Mouse (Mus musculus): ENCODE results near the gene Supt3.

Supt3 gene

DNA sequence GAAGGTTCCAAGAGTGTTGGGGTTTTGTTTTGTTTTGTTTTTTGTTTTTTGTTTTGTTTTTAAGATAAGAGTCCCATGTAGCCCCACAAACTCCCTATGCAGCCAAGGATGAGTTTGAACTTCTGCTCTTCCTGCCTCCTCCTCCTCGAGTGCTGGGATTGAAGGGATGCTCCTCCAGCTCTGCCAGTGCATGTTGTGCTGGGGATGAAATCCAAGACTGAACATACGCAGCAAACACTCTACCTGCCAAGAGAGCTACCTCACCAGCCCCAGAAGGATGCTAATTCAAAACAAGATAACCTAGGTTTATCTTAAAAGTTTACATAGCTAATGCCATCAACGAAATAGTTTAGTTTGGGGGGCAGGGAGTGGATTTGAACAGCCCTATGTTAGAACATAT lies 276.4 kb downstream of the Supt3 start:
- in situ Hi-C loops (cut with MboI, MseI) = loop anchor here (10.0 kb wide), 1 partner anchor 901 kb away; no protein-coding TSS in a partner anchor

DNA sequence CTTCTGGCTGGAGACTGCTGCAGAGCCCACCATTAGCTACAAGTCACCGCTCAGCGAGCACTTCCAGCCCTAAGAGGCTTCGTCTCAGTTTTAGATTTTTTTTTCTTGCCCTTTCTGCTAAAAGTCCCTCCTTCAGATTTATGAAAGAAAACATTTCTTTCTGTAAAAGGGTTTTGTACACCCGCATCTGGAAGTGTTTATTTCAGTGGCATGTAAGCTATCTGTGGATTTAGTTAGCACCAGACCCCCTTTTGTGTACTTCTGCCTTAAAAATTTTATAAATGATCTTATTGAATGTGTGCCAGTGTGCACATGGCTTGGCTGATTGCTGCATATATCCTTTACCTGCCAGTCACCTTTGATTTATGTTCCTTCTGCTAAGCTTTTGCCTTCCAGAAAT lies 277.6 kb downstream of the Supt3 start:
- in situ Hi-C loops (cut with MboI, MseI) = loop anchor here (10.0 kb wide), 1 partner anchor 900 kb away; no protein-coding TSS in a partner anchor

DNA sequence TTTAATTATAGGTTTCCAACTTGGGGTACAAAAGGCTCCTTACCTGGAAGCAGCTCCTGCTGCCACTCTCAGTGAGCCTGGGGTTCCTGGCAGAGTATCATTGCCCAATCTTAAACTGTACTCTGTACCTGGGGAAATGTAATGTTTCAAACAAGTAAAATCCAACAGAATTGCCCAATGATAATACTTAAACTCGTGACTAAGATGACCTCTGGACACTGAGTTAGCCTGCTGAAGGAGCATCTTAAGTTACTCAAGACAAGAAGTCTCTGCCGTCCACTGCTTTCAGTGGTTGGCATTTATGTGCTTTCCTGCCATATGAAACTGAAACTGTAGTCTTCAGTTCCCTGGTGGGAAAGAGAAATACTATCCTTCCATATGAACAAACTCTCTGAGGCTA lies 279.9 kb downstream of the Supt3 start:
- in situ Hi-C loops (cut with MboI, MseI) = loop anchor here (10.0 kb wide), 1 partner anchor 898 kb away; no protein-coding TSS in a partner anchor

DNA sequence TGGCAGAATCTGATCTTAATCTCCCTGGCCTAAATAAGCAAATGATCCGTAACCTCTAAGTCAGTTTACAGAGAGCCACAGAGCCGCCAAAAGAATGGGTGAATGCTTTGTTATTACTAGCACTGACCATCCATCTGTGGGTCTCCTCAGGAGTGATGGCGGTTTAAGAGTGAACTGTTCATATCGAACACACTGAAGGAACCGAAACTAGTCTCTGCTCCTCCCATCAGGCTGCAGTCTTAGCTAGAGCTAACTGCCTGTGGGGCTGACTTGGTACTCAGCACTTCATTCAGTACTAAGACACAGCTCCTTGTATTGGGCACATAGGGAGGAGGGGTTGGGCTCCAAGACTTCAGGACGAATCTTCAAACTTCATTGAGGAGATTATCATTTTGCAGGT lies 280.8 kb downstream of the Supt3 start:
- in situ Hi-C loops (cut with MboI, MseI) = loop anchor here (10.0 kb wide), 1 partner anchor 897 kb away; no protein-coding TSS in a partner anchor

DNA sequence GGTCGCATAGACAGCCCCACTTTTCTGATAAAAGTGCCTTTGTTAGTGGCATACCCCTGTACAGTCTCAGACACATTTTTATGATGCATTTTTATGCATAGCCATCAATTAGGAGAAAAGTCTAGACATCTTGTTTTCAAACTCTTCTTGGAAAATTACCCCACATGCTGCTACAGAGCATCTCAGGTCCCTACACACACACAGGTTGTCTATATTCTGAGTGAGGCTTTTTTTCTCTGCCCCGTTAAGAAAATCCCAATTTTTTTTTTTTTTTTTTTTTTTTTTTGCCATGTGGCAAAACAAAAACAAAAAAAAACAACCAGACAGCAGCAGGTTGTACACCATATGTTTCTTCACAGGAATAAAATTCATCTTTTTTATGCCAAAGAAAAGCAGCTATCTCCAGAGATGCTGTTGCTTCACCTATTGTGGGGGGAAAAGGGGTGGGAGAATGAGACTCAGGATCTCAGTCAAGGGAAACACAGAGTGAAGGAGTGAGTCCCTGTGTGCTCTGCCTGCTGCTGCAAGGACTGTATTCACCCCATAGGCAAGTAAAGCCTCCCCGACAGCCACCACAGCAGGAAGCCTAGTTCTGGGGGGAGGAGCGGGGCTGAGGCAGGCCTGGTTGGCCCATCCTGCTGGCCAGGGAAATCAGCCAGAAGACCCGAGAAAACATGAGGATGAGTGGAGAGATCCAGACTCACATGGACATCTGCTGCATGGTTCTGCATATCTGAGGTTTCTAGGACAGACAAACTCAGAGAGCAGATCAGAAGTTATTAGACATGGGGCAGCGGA lies 281.8 kb downstream of the Supt3 start:
- in situ Hi-C loops (cut with MboI, MseI) = loop anchor here (10.0 kb wide), 1 partner anchor 896 kb away; no protein-coding TSS in a partner anchor

DNA sequence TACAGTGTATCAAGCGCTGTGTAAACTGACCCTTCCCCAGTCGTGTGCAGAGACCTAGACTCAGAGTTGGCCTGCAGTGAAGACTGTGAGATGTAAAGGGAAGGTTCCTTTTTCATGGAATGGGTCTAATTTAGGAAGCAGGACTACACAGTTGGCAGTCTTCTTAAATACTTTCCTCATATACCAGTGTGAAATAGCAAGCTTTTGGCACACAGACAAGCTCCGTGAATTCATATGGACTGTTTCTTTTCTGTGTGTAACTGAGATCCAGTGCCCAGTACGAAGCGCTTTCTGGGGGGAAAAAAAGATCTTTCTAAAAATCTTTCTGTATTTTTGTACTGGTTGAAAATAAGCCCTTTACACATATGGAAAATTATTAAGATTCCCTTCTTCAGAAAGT lies 286.8 kb downstream of the Supt3 start:
- in situ Hi-C loops (cut with MboI, MseI) = no loop called here

DNA sequence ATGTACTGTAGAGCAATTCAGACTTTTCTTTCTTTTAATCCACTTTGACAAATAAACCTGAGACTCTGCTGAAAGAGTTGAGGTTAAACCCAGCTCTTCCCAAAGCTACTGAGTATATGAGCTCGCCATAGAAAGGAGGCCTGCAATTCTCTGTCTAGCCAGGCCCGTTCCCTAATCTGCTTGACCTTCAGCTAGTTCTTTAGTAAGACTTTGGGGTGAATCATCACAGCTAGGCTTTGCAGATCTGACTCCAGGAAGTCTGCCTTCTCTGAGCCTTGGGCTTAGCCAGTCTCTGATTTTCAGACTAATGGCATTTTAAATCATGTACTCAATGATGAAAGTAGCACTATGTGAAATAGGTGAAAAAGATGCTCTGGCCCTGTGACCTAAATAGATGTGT lies 288.5 kb downstream of the Supt3 start:
- in situ Hi-C loops (cut with MboI, MseI) = no loop called here

DNA sequence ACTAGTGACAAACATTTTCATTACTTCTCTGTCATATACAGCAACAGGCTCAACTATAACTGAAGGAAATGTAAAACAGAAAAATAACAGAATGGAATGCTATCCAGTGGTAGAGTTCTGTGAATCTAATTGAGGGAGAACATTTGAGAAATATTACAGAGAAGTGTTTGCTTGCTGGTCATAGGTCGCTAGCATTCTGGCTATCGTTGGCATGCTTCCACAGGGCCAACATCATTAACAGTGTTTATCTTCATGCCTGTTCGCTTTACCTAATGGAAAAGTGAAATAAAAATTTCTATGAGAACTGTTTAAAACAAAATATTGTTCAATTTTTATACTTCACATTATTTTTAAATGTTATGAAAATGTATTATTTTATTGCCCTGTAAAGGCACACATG lies 290.5 kb downstream of the Supt3 start:
- in situ Hi-C loops (cut with MboI, MseI) = no loop called here

DNA sequence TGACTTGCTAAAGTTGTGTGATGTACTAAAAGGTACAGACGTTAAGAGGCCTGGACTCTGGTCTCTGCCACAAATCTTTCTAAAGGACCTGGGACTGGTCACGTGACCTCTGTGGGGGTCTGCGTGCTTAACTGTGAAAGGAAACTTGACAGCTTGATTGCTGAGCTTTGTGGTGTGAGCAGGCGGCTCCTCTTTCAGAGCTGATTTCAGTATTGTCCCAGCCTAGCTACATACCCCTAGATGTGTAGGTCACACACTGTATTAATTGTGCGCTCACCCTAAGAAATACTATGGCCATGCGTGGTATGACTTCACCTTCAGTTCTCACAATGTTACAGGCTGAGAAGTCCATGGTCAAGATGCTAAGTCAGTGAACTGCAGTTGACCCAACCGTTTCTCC lies 291.4 kb downstream of the Supt3 start:
- in situ Hi-C loops (cut with MboI, MseI) = no loop called here

DNA sequence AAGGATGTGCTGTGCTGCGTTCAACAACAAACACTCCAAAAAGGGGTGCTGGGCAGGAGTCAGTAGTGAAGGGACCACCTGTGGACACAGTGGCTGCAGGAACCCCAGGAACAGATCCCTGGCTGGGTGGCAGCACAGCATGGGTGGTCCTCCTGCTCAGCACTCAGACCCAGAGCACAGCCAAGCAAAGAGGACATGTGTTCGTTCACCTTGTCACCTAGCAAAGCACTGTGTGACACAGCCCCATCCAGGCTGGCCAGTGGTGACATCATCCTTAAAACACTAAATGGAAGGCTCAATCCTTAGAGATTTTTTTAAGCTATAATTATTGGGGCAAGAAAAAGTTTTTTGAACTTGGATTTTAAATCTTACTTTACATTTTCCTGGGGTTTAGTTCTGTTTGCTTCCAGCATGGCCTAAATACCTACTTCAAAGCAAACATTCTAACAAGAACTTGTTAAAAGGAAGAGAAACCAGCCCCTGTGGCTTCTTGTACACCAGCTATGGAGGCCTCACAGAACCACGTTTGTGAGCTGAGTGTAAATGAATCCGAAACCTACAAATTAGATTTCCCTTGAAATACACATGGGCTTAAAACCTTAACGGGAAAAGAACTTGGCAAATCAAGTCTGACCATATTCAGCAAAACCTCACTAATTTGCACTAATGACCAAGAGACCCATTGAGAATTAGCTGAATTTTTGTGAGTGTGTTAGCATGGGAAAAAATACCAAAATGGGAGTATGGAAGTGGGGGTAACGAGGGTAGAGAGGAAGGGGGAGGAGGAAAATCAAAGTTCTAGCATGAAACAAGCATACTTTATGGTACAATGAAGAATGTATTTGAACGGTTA lies 295.8 kb downstream of the Supt3 start:
- in situ Hi-C loops (cut with MboI, MseI) = no loop called here

DNA sequence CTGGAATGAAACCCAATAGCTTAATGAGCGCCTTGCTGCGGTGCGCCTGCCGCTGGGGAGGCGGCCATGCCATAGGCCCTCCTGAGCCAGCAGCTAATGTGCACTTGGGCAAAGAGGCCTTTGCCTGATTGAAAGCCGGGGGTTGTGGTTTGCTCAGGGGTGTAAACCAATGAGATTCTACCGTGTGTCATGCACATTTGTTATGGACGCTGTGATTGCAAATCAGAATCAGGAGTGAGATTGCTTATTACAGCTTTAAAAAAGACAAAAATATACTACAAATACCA lies 296.3 kb downstream of the Supt3 start:
- in situ Hi-C loops (cut with MboI, MseI) = no loop called here

DNA sequence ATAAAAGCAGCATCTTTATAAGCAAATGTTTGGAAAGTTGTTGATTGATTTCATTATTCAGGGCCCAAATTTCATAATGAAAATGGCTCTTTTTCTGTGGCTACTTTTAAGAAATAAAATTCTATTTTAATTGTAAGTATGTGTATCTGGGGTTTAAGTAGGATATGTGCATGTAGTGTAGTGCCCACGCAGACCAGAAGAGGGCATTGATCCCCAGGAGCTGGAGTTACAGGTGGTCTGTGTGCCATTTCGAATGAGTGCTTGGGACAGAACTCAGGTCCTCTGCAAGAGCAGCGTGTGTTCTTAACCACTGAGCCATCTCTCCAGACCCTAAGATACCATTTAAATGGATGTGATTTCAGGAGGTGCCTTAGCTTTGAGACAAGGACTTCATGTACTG lies 296.8 kb downstream of the Supt3 start:
- in situ Hi-C loops (cut with MboI, MseI) = no loop called here

DNA sequence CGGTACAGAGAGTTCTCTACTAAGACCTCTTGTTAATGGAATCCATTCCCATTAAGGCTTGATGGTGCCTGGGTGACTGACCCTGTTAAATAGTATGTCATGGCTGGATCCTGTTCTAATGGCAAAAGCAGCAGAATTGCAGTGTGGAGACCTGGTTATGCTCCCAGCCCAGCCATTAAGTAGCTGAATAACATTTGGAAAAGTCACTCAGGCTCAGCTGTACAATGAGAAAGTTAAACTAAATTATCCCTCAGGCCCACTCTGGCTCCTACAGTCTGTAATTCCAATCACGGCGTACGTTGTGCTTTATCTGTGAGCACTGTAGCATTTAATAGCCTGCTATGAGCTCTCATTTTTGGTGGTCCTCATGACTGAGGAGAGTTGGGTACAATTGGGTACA lies 300.0 kb downstream of the Supt3 start:
- in situ Hi-C loops (cut with MboI, MseI) = no loop called here

DNA sequence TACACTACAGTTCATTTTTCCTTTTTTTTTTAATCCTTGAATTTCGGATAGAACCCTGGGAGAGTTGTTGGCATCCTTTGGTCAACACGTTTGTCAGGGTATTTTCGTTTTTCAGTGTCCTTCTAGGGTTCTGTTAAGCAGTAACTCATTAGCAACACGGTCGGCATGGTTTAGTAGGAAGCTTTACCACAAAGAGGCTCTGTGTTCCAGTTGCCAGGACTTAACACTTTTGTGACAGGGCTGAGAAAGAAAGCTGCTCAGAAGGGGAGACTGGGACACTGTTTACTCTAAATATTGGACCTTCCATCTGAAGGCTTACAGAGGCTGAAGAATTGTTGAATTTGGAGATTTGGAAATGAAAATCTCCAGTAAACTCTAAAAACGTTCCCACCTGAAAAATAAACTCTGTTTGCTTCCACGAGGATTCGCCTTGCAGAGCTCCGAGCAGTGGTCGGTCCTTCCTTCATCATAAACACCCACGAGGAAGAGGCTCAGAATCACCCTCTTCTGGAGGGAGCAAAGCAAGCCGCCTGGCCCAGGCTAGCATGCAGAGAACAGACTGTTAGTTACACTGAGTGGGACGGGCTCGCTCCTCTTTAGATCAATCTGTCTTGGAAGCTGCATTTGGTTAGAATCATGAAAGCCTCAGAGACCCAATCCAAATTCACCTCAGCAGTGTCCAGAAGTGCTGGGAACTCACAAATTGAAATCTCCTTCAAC lies 301.1 kb downstream of the Supt3 start:
- in situ Hi-C loops (cut with MboI, MseI) = no loop called here

DNA sequence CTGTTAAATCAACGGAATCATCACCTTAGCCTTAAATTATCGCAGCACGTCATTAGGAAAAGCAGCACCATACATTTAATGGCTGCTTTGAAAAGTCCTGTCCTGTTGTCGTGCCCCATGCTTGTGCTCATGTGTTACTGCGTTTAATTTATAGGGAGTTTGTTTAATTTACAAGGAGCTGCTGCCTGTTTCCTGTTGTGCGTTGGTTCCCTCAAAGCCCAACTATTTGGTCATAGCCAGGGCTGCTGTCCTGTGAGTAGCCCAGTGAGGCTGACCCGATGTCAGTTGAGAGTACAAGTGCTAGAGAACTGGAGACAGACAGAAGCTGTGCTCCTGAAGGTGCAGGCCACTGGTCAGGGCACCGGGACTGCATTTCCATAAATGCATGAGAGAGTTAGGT lies 304.6 kb downstream of the Supt3 start:
- in situ Hi-C loops (cut with MboI, MseI) = no loop called here

DNA sequence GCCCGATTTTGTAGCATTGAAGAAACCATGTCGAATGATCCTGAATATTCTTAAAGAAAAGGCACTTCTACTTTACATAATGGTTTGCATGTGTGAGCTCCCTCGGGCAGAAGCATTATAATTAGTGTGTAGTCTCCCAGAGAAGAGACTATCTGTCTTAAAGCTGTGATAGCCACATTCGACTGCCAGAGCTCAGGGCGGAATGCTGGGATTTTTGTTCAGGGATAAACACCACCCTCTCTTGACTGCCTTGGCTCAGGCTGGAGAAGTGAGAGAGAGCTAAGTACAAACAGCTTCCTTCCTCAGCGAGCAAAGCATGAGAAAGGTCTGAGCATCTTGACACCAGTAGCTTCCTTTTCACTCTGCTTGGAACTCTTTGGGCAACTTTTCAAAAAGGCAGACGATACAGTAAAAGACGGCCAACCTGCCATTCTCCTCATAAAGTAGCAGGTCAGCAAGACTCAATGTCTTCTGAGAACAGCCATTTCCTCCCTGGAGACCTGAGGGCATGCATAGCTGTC lies 305.1 kb downstream of the Supt3 start:
- in situ Hi-C loops (cut with MboI, MseI) = no loop called here

DNA sequence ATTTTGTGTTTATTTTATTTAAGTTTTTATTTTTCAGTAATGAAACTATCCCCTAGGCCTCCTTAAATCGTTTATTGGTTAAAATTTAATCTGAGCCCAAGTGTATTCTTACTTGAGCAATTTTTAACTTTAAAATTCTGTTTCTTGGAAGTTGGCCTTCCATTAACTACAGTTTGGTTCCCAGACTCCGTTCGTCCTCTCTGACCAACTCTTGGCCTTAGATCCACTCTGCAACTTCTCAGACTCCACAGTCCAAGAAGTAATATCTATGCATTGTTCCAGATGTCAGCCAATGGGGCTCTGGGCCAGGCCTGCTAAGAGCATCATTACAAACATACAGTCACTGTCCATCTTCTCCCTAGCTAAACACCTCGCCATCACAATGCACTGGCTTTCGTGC lies 309.4 kb downstream of the Supt3 start:
- in situ Hi-C loops (cut with MboI, MseI) = no loop called here

DNA sequence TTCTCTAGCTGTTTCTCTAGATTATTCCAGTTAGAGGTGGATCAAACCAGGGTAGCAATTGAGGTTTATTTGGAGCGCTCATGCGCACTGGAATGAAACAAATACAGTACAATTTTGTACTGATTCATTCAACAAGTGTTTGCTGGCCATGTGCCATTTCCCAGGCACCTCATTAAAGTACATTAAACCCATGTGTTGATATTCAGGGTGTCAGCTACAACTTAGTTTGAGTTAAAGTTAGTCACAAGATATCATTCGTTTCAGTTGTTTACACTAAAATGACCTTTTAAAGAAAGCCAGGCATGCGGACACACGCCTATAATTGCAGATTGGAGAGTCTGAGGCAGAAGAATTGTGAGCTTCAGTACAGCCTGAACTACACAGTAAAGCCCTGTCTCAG lies 310.1 kb downstream of the Supt3 start:
- in situ Hi-C loops (cut with MboI, MseI) = no loop called here

DNA sequence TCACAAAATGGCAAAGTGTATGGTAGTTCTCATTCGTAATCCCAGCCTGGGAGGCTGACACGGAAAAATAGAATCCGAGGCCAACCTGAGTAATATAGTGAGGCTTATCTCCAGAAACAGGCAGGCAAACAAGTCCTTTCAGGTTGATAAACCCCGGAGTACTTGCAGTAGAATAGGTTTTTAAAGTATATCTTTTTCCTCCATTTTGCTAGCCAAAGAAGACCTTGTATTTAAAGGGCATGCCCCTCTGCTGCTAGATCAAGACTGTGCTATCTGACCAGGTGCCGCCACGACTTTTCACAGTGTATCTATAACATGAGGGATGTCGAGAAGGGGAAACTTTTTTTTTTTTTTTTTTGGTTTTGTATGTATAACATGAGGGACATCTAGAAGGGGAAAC lies 324.1 kb downstream of the Supt3 start:
- in situ Hi-C loops (cut with MboI, MseI) = no loop called here

DNA sequence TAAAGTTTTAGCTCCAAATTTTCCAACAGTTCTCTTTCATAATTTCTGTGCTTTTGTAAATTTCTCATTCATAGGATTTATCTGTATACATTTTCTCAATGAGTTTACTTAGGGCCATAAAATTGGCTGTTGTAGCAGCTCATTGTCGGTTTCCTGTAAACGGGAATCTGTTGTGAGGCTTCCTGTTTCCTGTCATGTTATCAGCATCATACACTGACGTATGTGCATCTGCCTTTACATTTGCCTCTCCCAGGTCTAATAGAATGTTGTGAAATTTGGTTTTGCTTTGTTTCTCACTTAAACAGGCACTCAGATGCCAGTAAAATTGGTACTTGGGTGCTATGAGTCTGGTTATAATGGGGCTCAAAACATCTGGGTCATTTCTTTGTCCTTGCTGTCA lies 338.4 kb downstream of the Supt3 start:
- in situ Hi-C loops (cut with MboI, MseI) = no loop called here

DNA sequence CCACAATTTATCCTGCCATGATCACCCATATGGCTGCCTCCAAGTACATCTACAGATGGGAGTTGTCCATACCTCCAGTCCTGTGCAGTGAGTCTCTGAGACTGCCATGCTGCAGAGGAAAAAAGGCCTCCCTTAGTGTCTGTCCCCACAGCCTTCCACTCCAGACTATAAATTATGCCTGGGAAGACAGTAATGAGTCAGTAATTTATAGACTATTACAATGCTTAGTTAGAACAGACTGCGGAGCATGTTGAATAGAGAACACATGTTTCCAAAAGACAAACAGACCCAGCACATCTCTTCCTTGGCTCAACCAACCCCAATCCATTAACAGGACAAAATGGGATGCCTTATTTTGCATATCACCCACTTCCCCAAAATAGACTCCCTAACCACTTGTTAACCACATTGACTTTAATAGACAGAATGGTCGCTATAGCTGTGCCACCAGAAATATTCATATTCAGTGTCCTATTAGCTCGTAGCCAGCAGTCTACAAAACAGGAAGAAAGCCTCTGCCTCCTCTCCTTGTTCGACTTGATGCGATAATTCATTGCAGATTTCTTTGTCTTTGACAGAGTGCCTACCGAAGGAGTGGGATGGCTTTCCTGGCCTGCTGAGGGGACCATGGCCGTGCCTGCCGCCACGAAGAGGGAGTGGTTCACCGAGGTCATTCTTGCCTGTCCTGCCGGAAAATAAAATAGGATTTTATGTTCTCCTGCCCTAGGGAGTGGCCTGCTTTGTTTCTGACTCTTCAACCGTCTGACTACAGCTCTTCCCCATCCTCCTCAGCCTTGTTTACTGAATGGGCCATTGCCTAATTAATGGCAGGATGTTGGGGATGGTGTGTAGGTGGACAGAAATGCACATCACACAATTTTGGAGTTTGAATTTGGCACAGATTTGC lies 341.9 kb downstream of the Supt3 start:
- in situ Hi-C loops (cut with MboI, MseI) = no loop called here

Data from T-helper 2 cell (primary cell).